Mouse (Mus musculus): Measurements from ENCODE around the gene Tyro3. TPM values are rescaled to one million over a fixed set of nuclear protein-coding genes. Genes with fewer than 3 reads are reported as not detected.
A peak's percentile ranks its signal among the peaks of the same experiment; 100 is the strongest.

Tyro3 gene
- total RNA-seq, 2 experiments from 2014 or later: 177 to 182 TPM

- intact Hi-C loops (cut with DNase I): loop anchor here (5.0 kb wide), 1 partner anchor 38 kb away; no protein-coding TSS in a partner anchor
- no peak for DNase-seq (ENCODE audit: low spot score in 2 of 2)
These were observed 42.5 kb downstream of the Tyro3 start for GRCm38 (mm10) chr2:119840008-119840407.

GRCm38 (mm10) chr2:119842000-119842399, 44.5 kb downstream of the Tyro3 start:
- intact Hi-C loops (cut with DNase I): loop anchor here (5.0 kb wide), 1 partner anchor 40 kb away; no protein-coding TSS in a partner anchor
- peak; percentile 43 to 89 for DNase-seq (ENCODE audit: low spot score in 2 of 2)

GRCm38 (mm10) chr2:119843526-119843925, 46.0 kb downstream of the Tyro3 start:
- intact Hi-C loops (cut with DNase I): loop anchor here (5.0 kb wide), 1 partner anchor 41 kb away; no protein-coding TSS in a partner anchor
- no peak for DNase-seq (ENCODE audit: low spot score in 2 of 2)

- no peak for DNase-seq (ENCODE audit: low spot score in 2 of 2)
- intact Hi-C loops (cut with DNase I): no loop called here
These were observed 48.5 kb downstream of the Tyro3 start for GRCm38 (mm10) chr2:119845882-119846546.

DNA sequence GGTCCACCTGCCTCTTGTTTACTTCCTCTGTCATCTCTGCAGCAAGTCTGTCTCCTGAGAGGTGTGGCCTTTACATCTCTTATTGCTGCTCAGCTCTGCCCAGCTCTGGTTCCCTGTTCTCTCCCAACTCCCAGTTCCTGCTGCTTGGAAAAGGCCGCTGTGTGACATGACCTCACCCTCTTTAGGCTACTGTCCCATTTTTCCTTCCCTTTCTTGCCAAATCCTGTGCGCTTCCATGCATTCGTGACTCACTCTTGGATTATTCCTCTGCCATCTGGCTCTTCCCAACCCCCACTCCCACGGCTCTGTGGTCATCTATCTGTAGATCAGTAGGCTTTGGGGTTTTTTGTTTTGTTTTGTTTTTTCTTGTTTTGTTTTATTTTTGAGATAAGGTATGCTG, 49.4 kb downstream of the Tyro3 start:
- intact Hi-C loops (cut with DNase I): no loop called here
- DNase-seq (ENCODE audit: low spot score in 2 of 2): peak in 1 of 2 experiments; percentile 65

DNA sequence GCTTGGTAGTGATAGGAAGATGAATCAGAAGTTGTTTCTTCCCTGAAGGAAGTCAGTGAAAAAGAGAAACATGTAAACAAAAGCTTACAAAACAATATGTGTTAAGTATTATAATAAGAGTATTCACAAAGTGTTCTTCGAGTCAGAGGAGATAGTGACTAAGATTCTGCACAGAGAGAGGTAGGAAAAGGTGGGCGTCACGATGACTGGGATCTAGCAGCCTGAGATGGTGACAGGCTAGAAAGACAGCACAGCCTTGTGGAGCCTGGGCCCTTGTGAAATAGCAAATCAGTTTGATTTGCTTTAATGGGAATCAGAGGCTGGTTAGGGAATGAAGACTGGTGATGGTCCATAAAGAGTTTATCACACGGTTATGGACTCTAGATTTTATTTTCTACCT, 56.3 kb downstream of the Tyro3 start:
- peak; percentile 13 to 57 for DNase-seq (ENCODE audit: low spot score in 2 of 2)
- intact Hi-C loops (cut with DNase I): no loop called here

DNA sequence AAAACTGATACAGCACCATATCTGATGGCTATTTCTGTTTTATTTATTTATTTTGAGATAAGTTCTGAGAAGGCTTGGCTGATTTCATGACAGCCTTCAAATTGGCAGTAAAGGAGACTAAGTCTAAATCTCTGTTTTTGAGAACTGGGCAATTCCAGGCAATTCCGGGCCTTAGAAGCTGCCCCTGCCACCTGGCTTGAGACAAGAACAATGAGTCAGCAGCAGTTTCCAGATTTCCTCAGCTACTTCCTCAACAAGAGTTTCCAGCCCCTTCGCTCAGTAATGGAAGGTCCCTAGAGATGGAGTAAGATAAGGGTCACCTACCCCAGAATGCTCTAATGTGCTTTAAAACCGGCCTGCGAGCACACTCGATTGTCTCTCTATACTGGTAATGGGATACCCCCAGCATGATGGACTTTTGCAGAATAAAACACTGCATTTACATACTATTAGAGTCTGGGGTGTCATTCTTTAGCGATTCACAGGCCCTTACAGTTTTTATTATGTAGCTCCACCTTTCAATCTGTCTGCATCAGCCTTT, 57.8 kb downstream of the Tyro3 start:
- DNase-seq (ENCODE audit: low spot score in 2 of 2): no peak
- intact Hi-C loops (cut with DNase I): no loop called here

- DNase-seq (ENCODE audit: low spot score in 2 of 2): no peak
- intact Hi-C loops (cut with DNase I): no loop called here
These were observed 59.8 kb downstream of the Tyro3 start for GRCm38 (mm10) chr2:119857341-119857740.

GRCm38 (mm10) chr2:119864484-119864883, 67.0 kb downstream of the Tyro3 start:
- DNase-seq (ENCODE audit: low spot score in 2 of 2): peak; percentile 12 to 68
- intact Hi-C loops (cut with DNase I): no loop called here

Other genes starting within 250 kb of the Tyro3 start
- gene Nusap1, start 179.4 kb upstream of the Tyro3 start, total RNA-seq (2021): under 1 TPM; 0.46 to 0.98 TPM
- gene Oip5, start 179.3 kb upstream of the Tyro3 start, total RNA-seq (2021): under 1 TPM; 0.50 TPM
- gene Ndufaf1, start 134.9 kb upstream of the Tyro3 start, total RNA-seq (2021): 10 to 100 TPM; 31.8 to 33.2 TPM
- gene Rtf1, start 122.7 kb upstream of the Tyro3 start, total RNA-seq (2021): 10 to 100 TPM; 60.4 to 64.8 TPM
- 100 to 1,000 TPM; 188 to 208 TPM for gene Itpka, start 55.4 kb upstream of the Tyro3 start, total RNA-seq (2021)
- gene Ltk, start 37.3 kb upstream of the Tyro3 start, total RNA-seq (2021): 10 to 100 TPM; 18.9 to 20.6 TPM
- 10 to 100 TPM; 17.7 to 20.2 TPM for gene Rpap1, start 10.2 kb upstream of the Tyro3 start, total RNA-seq (2021)
- 10 to 100 TPM; 62.2 to 67.9 TPM for gene Mga, start 99.5 kb downstream of the Tyro3 start, total RNA-seq (2021)
- gene Mapkbp1, start 175.0 kb downstream of the Tyro3 start, total RNA-seq (2021): 10 to 100 TPM; 52.2 to 52.7 TPM
- 1 to 10 TPM; 3.5 to 4.3 TPM for gene Jmjd7, start 229.8 kb downstream of the Tyro3 start, total RNA-seq (2021)
- gene Gm28042, start 229.8 kb downstream of the Tyro3 start, total RNA-seq (2021): 1 to 10 TPM in 1 of 2 experiments, under 1 TPM in 1; 0.78 to 1.9 TPM
- 1 to 10 TPM; 2.1 to 3.0 TPM for gene Pla2g4b, start 235.7 kb downstream of the Tyro3 start, total RNA-seq (2021)